ENCODE assay signal across 9 mouse cellular contexts in the genomic region with DNA sequence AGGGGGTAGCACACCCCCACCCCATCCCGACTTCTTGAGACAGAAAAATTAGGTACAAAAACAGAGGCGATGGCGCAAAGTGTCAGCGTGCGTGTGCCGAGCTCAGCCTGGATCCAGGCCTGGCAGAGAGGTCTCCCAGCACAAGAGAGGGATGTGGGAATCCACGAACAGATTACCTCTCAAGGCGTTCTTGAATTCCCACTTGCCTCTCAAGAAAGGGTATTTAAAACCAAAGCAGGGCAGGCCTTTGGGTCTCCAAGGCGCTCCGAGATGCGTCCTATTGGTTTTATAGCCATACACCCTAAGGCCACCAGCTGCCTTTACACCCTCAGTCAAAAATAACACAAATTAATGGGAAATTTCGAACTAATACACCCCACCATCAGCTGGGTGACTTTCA. TPM values are rescaled to one million over a fixed set of nuclear protein-coding genes. Genes with fewer than 3 reads are reported as not detected.
DNase-seq lines count a peak whose midpoint lies in the region; ATAC-seq and TF ChIP-seq lines count a peak whose summit lies in the region.
"Had no signal": no experiment of that assay in that cellular context is flagged by ENCODE, and none has a peak within 500 bp of the region (broad histone marks: within the 10 kb centered on the region; RNA-seq: fewer than 3 reads in every experiment).

No protein-coding gene starts in this region.

- no peak overlapping the region for H3K9ac ChIP-seq in heart, embryonic 11.5 days (ENCODE audit: low read depth, low read length)
- no peak overlapping the region for H3K9ac ChIP-seq in forebrain, postnatal 0 days
- H3K9ac ChIP-seq in liver, embryonic 16.5 days (ENCODE audit: low read depth, low read length): no peak overlapping the region

- no peak for DNase-seq in heart, postnatal 14 days
- peak; percentile 17 for DNase-seq in ES-CJ7 (ENCODE audit: low read depth, low spot score)
- DNase-seq in forebrain, postnatal 0 days: no peak
- DNase-seq in right cerebral cortex, postnatal 4 days: no peak
- no peak for DNase-seq in urinary bladder, postnatal 4 days (ENCODE audit: low spot score in 2 of 2)
- no peak for DNase-seq in left cerebral cortex, postnatal 10 days (ENCODE audit: extremely low spot score in 1 of 2, low spot score in 2 of 2)
- DNase-seq: adrenal gland, postnatal 14 days had no signal

- H3K4me3 ChIP-seq in heart, embryonic 11.5 days (ENCODE audit: low read depth, low read length): peak overlapping the region; percentile 53
- H3K4me3 ChIP-seq in forebrain, postnatal 0 days (ENCODE audit: low read depth, low read length): peak overlapping the region; percentile 32; the same call in 1 of the 2 replicates
- no peak overlapping the region; the same call in 1 of the 2 replicates for H3K4me3 ChIP-seq in liver, embryonic 16.5 days (ENCODE audit: low read depth, low read length)

- no peak for TF ChIP-seq CTCF in forebrain, postnatal 0 days (IDR thresholded peaks at IDR 0.05; ENCODE audit: low read depth)

- intact Hi-C loops in heart, postnatal 14 days (cut with DNase I): loop anchor here (5.0 to 10.0 kb wide), 2 partner anchors 548 to 1065 kb away; no protein-coding TSS in a partner anchor
- intact Hi-C loops in left cerebral cortex, postnatal 10 days (cut with DNase I): no loop called here

- peak overlapping the region; percentile 86 for H3K4me2 ChIP-seq in heart, embryonic 11.5 days
- H3K4me2 ChIP-seq in forebrain, postnatal 0 days (ENCODE audit: low read depth): peak overlapping the region; percentile 49
- H3K4me2 ChIP-seq in liver, embryonic 16.5 days (ENCODE audit: low read depth, low read length): peak overlapping the region; percentile 50; the same call in 1 of the 2 replicates

- ATAC-seq in heart, embryonic 11.5 days (replicated peaks; ENCODE audit: insufficient number of reproducible peaks, low FRiP score, low TSS enrichment): no peak
- ATAC-seq in forebrain, postnatal 0 days: no peak
- ATAC-seq in liver, embryonic 16.5 days (ENCODE audit: low read depth): no peak

- no peaks in the 10 kb centered on the region for H3K36me3 ChIP-seq in heart, embryonic 11.5 days (ENCODE audit: control insufficient read depth, insufficient read depth, low read length)
- H3K36me3 ChIP-seq in forebrain, postnatal 0 days (ENCODE audit: insufficient read depth): no peaks in the 10 kb centered on the region
- no peaks in the 10 kb centered on the region for H3K36me3 ChIP-seq in liver, embryonic 16.5 days (ENCODE audit: control insufficient read depth, insufficient read depth)

- H3K27ac ChIP-seq in heart, embryonic 11.5 days (ENCODE audit: low read depth, low read length): no peak overlapping the region
- H3K27ac ChIP-seq in forebrain, postnatal 0 days (ENCODE audit: low read depth, low read length): no peak overlapping the region
- H3K27ac ChIP-seq in liver, embryonic 16.5 days (ENCODE audit: low read length): no peak overlapping the region

- peaks cover 78% of the 10 kb centered on the region for H3K27me3 ChIP-seq in heart, embryonic 11.5 days (ENCODE audit: control insufficient read depth, insufficient read depth, low read length)
- H3K27me3 ChIP-seq in forebrain, postnatal 0 days (ENCODE audit: insufficient read depth, low read length): peaks cover 76% of the 10 kb centered on the region
- H3K27me3 ChIP-seq in liver, embryonic 16.5 days (ENCODE audit: control insufficient read depth, insufficient read depth, low read depth, low read length): peaks cover 65% of the 10 kb centered on the region

- no peaks in the 10 kb centered on the region for H3K9me3 ChIP-seq in heart, embryonic 11.5 days (replicated peaks; ENCODE audit: control insufficient read depth, low read length)
- no peaks in the 10 kb centered on the region for H3K9me3 ChIP-seq in forebrain, postnatal 0 days (ENCODE audit: low read length)
- no peaks in the 10 kb centered on the region for H3K9me3 ChIP-seq in liver, embryonic 16.5 days (replicated peaks; ENCODE audit: control insufficient read depth, low read length)

- peaks cover 20% of the 10 kb centered on the region for H3K4me1 ChIP-seq in heart, embryonic 11.5 days (ENCODE audit: control insufficient read depth, insufficient read depth, low read length)
- 0 out of 2 replicates have a peak, but pooled peaks cover 7% of the 10 kb centered on the region for H3K4me1 ChIP-seq in forebrain, postnatal 0 days (ENCODE audit: insufficient read depth)
- peaks cover 3% of the 10 kb centered on the region for H3K4me1 ChIP-seq in liver, embryonic 16.5 days (ENCODE audit: control insufficient read depth, low read depth, low read length)

- 8% methylated on average over 12 of the region's 12 CpGs for WGBS in heart, embryonic 11.5 days (ENCODE audit: insufficient replicate concordance)
- WGBS in forebrain, postnatal 0 days: 2% methylated on average over 12 of the region's 12 CpGs
- 16% methylated on average over 12 of the region's 12 CpGs for WGBS in liver, embryonic 16.5 days (ENCODE audit: insufficient replicate concordance)

RNA-seq across cellular contexts. Expression of gene Foxf2, which starts 4.4 kb away (rescaled TPM):
- polyA plus RNA-seq in heart, embryonic 11.5 days (2014; fragmentation: Nextera tagmentation; extraction: Ambion mirVana): 1.1 and 1.7 TPM in 2 replicates
- total RNA-seq in heart, postnatal 14 days (2021): under 1 TPM in 1 of 2 experiments, not detected in 1; 0.10 TPM
- 4.6 and 7.8 TPM in 2 replicates for total RNA-seq in forebrain, postnatal 0 days (2014; rRNA removed)
- 4.1 and 5.7 TPM in 2 replicates for polyA plus RNA-seq in forebrain, postnatal 0 days (2015; fragmentation: Nextera tagmentation; extraction: Ambion mirVana)
- 0.06 TPM in 1 of 2 replicates, not detected in the other for polyA plus RNA-seq in liver, embryonic 16.5 days (2015; fragmentation: Nextera tagmentation; extraction: Ambion mirVana)
- total RNA-seq in left cerebral cortex, postnatal 10 days (2021): 10 to 100 TPM in 1 of 2 experiments, 1 to 10 TPM in 1; 8.2 to 10.2 TPM
- total RNA-seq: adrenal gland, postnatal 14 days had no signal
